Mouse (Mus musculus) intestine, postnatal 0 days (tissue): ENCODE results near the gene Stk32c. TPM values are rescaled to one million over a fixed set of nuclear protein-coding genes. Genes with fewer than 3 reads are reported as not detected.

Source experiments
- ATAC-seq: fragments of 200-750 bp; cut with Nextera tagmentation; 2 replicates; pipeline ENCODE4 v1.8.0; 2017; ENCODE audit warnings: mild to moderate bottlenecking, moderate TSS enrichment, moderate library complexity
- H3K27ac ChIP-seq: fragments of 300-500 bp; sonication (generic); 2 replicates; pipeline ENCODE4 v1.5.1; 2014; ENCODE audit warnings: mild to moderate bottlenecking, low read depth, low read length, moderate library complexity
- H3K27me3 ChIP-seq: fragments of 300-500 bp; sonication (generic); replicated peaks from 2 replicates; pipeline ENCODE4 v1.6.1; 2014; ENCODE audit warnings: low read length, mixed read lengths; ENCODE audit not compliant: control insufficient read depth, insufficient read depth
- H3K36me3 ChIP-seq: fragments of 300-500 bp; sonication (generic); 2 replicates; pipeline ENCODE4 v1.6.1; 2014; ENCODE audit warnings: mild to moderate bottlenecking, moderate library complexity; ENCODE audit not compliant: control insufficient read depth, insufficient read depth
- H3K4me1 ChIP-seq: fragments of 300-500 bp; sonication (generic); replicated peaks from 2 replicates; pipeline ENCODE4 v1.6.1; 2014; ENCODE audit warnings: antibody characterized with exemption, low read length, mixed read lengths; ENCODE audit not compliant: control insufficient read depth, insufficient read depth
- H3K4me2 ChIP-seq: fragments of 300-500 bp; sonication (generic); replicated peaks from 2 replicates; pipeline ENCODE4 v1.6.1; 2014; ENCODE audit warnings: low read depth, mild to moderate bottlenecking, moderate library complexity
- H3K4me3 ChIP-seq: fragments of 300-500 bp; sonication (generic); 2 replicates; pipeline ENCODE4 v1.5.1; 2014; ENCODE audit warnings: low read depth, low read length
- H3K9ac ChIP-seq: fragments of 300-500 bp; sonication (generic); 2 replicates; pipeline ENCODE4 v1.6.1; 2014; ENCODE audit warnings: mild to moderate bottlenecking, low read depth, low read length
- H3K9me3 ChIP-seq: fragments of 300-500 bp; sonication (generic); 2 replicates; pipeline ENCODE4 v1.6.1; 2016; ENCODE audit warnings: mixed run types; ENCODE audit not compliant: control insufficient read depth
- CTCF ChIP-seq: sonication (generic); IDR thresholded peaks from 2 replicates; pipeline ENCODE4 v1.5.1; 2016; ENCODE audit warnings: low read depth, mild to moderate bottlenecking, control low read depth, antibody characterized with exemption, moderate library complexity
- WGBS: fragments of 180-500 bp; shearing (Covaris S2); extraction: QIAGEN DNeasy Blood & Tissue Kit; methylation state at CpG from one replicate; pipeline ENCODE4 v1.1.7; 2014; 5-methylcytosine and 5-hydroxymethylcytosine counted together
- polyA plus RNA-seq: library from polyadenylated mRNA; unstranded; fragments of >200 nt; fragmentation: Nextera tagmentation; extraction: Ambion mirVana; gene quantifications from 2 replicates; pipeline ENCODE4 v1.2.1, GENCODE M21; 2015

Stk32c gene
- polyA plus RNA-seq, 1 experiment from 2014 or later = 0.07 TPM

DNA sequence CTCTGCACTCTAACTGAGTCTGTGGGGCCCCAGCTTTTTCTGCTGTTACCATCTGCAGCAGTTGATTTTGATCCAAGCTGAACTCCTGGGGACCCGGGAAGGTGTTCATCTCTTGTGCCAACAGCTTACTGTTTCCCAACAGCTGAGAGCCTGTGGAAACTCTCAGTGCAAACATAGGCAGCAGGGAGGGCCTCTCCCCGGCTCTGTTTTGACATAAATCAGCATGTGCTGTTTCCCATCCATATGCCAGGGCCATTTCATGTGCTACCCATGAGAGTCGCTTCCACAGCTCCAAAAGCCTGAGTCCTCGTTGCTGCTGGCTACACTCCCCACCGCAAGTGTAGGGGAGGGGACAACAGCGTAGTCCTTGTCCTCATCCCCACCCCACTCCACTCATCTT lies 134.9 kb downstream of the Stk32c start:
- H3K4me3 ChIP-seq = no peak overlapping the region
- no peak overlapping the region for H3K9ac ChIP-seq
- WGBS = 47% methylated on average over 6 of the region's 6 CpGs
- H3K36me3 ChIP-seq = no peaks in the 10 kb centered on the region
- H3K4me2 ChIP-seq = no peak overlapping the region
- H3K27ac ChIP-seq = no peak overlapping the region
- H3K4me1 ChIP-seq = no peaks in the 10 kb centered on the region
- no peaks in the 10 kb centered on the region for H3K27me3 ChIP-seq
- no peaks in the 10 kb centered on the region for H3K9me3 ChIP-seq
- ATAC-seq = no peak
- TF ChIP-seq CTCF = no peak

DNA sequence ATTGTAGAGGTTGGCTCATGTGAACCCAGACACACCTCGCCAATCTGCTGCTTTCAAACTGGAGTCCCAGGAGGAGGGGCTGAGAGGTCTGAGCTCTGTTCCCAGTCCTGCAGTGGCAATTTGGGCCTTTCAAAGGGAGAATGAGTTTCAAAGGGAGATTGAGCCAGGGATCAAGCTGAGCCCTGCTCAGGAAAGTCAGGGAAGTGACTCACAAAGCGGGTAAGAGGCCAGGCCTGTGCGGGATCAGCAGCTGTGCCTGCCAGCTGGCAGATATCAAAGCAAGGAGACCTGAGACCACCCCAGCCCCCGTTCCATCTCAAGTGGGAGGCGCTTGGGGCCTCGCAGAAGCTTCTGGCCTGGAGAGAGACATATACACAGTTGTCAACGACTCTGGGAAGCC lies 135.8 kb downstream of the Stk32c start:
- no peak overlapping the region for H3K27ac ChIP-seq
- no peak overlapping the region for H3K4me2 ChIP-seq
- no peaks in the 10 kb centered on the region for H3K27me3 ChIP-seq
- H3K9me3 ChIP-seq = no peaks in the 10 kb centered on the region
- H3K4me1 ChIP-seq = no peaks in the 10 kb centered on the region
- no peaks in the 10 kb centered on the region for H3K36me3 ChIP-seq
- 40% methylated on average over 7 of the region's 7 CpGs for WGBS
- no peak for TF ChIP-seq CTCF
- no peak overlapping the region for H3K9ac ChIP-seq
- H3K4me3 ChIP-seq = no peak overlapping the region
- ATAC-seq = no peak

DNA sequence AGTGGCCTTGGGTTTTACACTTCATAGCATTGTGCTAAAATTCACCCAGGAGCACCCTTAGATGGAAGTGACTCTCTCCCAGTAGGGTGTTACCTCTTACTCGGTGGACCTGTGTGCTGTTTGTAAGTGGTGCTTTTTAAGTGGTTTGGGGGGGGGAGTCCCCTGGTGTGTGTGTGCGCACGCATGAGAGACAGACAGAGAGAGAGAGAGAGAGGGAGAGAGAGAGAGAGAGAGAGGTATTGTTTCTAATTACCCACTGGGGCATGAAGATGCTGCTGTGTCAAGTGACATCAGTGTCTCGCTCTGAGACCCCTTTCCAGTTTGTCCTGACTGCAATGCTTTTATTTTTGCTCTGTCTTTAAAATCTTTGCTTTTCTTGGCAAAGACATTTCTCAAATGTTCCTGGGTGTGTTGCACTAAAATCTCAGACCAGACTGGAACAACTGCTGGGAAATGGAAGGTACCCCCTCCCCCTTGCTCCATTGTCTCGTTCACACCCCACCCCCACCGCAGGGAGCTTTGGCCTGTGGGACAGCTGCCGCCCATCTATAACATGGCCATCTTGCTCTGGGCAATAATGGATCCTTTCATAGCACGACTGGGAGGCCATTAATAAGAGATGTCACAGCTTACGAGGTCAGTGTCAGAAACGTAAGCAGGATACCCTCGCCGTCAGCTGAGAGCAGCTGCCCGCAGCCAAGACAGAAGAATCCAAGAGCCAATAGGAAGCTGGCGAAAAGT lies 137.9 kb downstream of the Stk32c start:
- no peak overlapping the region for H3K9ac ChIP-seq
- H3K36me3 ChIP-seq = no peaks in the 10 kb centered on the region
- no peaks in the 10 kb centered on the region for H3K9me3 ChIP-seq
- ATAC-seq = no peak
- TF ChIP-seq CTCF = no peak
- H3K4me2 ChIP-seq = no peak overlapping the region
- no peaks in the 10 kb centered on the region for H3K4me1 ChIP-seq
- WGBS = 60% methylated on average over 14 of the region's 14 CpGs
- no peak overlapping the region for H3K27ac ChIP-seq
- H3K27me3 ChIP-seq = no peaks in the 10 kb centered on the region
- no peak overlapping the region for H3K4me3 ChIP-seq

DNA sequence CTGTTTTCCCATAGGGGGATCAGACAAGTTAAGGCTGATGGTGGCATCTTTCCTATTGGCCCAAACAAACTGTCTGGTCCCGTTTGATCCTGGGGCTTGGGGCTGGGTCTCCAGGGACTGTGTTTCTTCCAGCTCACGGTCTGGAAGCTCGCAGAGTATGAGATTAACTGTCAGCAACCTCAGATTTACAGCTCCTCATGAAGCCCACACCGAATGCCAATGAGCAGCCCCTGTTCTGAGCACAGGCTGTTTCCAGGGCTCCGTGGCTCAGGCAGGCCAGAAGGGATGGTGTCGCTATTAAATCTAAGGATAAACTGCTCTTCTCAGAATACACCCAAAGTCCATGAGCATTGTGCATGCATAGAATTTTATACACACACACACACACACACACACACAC lies 138.9 kb downstream of the Stk32c start:
- H3K27me3 ChIP-seq = no peaks in the 10 kb centered on the region
- WGBS = 35% methylated on average over 6 of the region's 6 CpGs
- no peak overlapping the region for H3K4me2 ChIP-seq
- H3K27ac ChIP-seq = no peak overlapping the region
- no peaks in the 10 kb centered on the region for H3K36me3 ChIP-seq
- H3K9me3 ChIP-seq = no peaks in the 10 kb centered on the region
- no peak for ATAC-seq
- no peak overlapping the region for H3K9ac ChIP-seq
- no peak overlapping the region for H3K4me3 ChIP-seq
- H3K4me1 ChIP-seq = no peaks in the 10 kb centered on the region
- TF ChIP-seq CTCF = no peak

DNA sequence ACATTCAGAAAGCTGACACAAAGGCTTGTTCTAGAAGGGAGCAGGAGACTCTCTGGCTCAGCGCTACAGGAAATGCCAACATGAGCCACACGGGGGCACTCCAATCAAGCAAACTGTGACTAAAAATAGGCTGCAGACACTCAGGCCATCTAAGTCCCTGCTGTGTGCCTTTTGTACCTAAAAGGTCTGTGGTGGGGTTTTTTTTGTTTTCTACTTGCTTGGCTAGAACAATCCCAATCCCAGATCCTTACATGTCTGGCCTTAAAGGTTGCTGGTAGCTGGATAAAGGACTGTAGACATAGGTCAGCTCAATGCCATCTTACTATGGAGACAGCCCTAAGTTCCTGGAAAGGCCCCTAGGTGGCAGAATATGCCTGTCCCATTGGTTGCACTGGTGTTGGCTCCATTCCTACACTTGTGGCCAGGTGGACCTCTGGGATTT lies 144.9 kb downstream of the Stk32c start:
- Histone ChIP-seq H3K4me1 (no peaks in the 10 kb centered on the region), H3K4me2 (no peak overlapping the region), H3K36me3 (no peaks in the 10 kb centered on the region), H3K9ac (no peak overlapping the region), H3K27me3 (no peaks in the 10 kb centered on the region), H3K4me3 (no peak overlapping the region), H3K27ac (no peak overlapping the region), H3K9me3 (no peaks in the 10 kb centered on the region)
- peak; percentile 75 for TF ChIP-seq CTCF
- ATAC-seq = no peak
- 0% methylated on average over 2 of the region's 2 CpGs for WGBS

DNA sequence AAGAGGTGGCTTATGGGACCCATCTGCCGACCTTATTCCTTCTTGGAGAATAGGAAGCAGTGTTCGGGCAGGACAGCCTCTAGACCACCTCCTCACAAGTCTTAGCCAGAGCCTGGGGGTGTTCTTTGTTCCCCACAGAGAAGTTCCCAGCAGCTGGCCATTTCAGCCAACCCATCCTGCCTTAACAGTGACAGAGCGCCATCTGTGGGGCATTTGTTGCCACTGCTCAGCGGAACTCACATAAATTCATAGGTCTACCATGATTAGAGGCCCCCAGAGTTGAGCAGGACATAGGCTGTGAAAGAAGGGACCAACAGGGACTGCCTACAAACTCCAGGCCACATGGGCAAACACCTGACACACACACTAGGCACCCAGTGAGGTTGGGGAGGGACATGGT lies 149.7 kb downstream of the Stk32c start:
- no peaks in the 10 kb centered on the region for H3K4me1 ChIP-seq
- no peaks in the 10 kb centered on the region for H3K36me3 ChIP-seq
- no peak overlapping the region for H3K4me3 ChIP-seq
- H3K4me2 ChIP-seq = no peak overlapping the region
- ATAC-seq = no peak
- H3K9ac ChIP-seq = no peak overlapping the region
- no peaks in the 10 kb centered on the region for H3K27me3 ChIP-seq
- no peak overlapping the region for H3K27ac ChIP-seq
- no peaks in the 10 kb centered on the region for H3K9me3 ChIP-seq
- peak; percentile 64 for TF ChIP-seq CTCF
- WGBS = 63% methylated on average over 4 of the region's 4 CpGs

Other genes with a start within 250 kb of the Stk32c start
- 4.5 and 4.7 TPM in 2 replicates for gene Dpysl4, start 127.3 kb downstream of the Stk32c start, polyA plus RNA-seq
- 2.0 and 2.5 TPM in 2 replicates for gene Lrrc27, start 319 bp downstream of the Stk32c start, polyA plus RNA-seq
- gene Pwwp2b, start 35.2 kb upstream of the Stk32c start, polyA plus RNA-seq = 12.9 and 16.6 TPM in 2 replicates
- gene Inpp5a, start 175.8 kb upstream of the Stk32c start, polyA plus RNA-seq = 29.1 and 32.9 TPM in 2 replicates